Mouse (Mus musculus): Measurements from ENCODE around the gene Mpl.

DNA sequence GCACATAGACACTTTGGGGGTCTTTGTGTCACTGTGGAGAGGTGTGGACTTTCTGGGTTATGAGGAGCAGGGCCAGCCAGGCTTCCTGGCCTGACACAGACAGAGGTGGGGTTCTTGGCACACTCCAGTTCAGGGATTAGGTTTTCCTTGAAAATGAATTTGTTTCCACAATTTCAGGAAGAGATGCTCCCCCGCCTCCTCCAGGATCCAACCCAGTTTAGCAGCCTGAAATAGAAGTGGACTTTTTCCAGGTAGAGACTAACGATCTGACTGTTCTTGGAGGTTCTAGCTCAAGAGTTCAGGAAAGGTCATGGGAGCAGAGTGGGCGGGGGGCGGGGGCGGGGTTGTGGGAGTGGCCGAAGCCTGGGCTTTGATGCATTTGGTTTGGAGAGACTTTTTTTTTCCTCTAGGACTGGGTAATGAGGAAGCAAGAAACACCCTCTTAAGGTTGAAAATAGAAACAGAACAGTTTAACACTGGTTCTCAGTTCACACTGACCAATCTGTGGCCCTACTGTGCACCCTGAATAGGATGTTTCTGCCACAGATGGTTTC lies 42.9 kb upstream of the Mpl start:
- no peak for TF ChIP-seq CTCF (IDR thresholded peaks at IDR 0.05; ENCODE audit: control insufficient read depth, insufficient read depth, insufficient replicate concordance, low read depth, low read length)
- no peak for TF ChIP-seq POLR2A (IDR thresholded peaks at IDR 0.05; ENCODE audit: control insufficient read depth, low read depth, low read length)

All from testis, adult 2 months (tissue).